Mouse (Mus musculus) hindbrain, embryonic 16.5 days (tissue): Measurements from ENCODE around the gene Tedc1. TPM values are rescaled to one million over a fixed set of nuclear protein-coding genes. Genes with fewer than 3 reads are reported as not detected.
A peak's percentile ranks its signal among the peaks of the same experiment; 100 is the strongest.

Experiments used
- ATAC-seq: fragments of 200-750 bp; cut with Nextera tagmentation; 2 replicates; pipeline ENCODE4 v1.8.0; 2017; ENCODE audit warnings: moderate TSS enrichment, moderate library complexity
- H3K27ac ChIP-seq: fragments of 300-500 bp; sonication (generic); 2 replicates; pipeline ENCODE4 v1.5.1; 2014; ENCODE audit warnings: low read depth, mild to moderate bottlenecking, control low read depth, low read length, moderate library complexity
- H3K27me3 ChIP-seq: fragments of 300-500 bp; sonication (generic); replicated peaks from 2 replicates; pipeline ENCODE4 v1.6.1; 2014; ENCODE audit warnings: low read length; ENCODE audit not compliant: control insufficient read depth, insufficient read depth
- H3K36me3 ChIP-seq: fragments of 300-500 bp; sonication (generic); 2 replicates; pipeline ENCODE4 v1.6.1; 2014; ENCODE audit warnings: mild to moderate bottlenecking, low read length, moderate library complexity, mixed read lengths; ENCODE audit not compliant: control insufficient read depth, insufficient read depth
- H3K4me1 ChIP-seq: fragments of 300-500 bp; sonication (generic); 2 replicates; pipeline ENCODE4 v1.6.1; 2014; ENCODE audit warnings: low read depth, low read length; ENCODE audit not compliant: control insufficient read depth, insufficient read depth
- H3K4me2 ChIP-seq: fragments of 300-500 bp; sonication (generic); 2 replicates; pipeline ENCODE4 v1.6.1; 2014; ENCODE audit warnings: mild to moderate bottlenecking, low read length, control low read depth, moderate library complexity
- H3K4me3 ChIP-seq: fragments of 300-500 bp; sonication (generic); 2 replicates; pipeline ENCODE4 v1.5.1; 2014; ENCODE audit warnings: mild to moderate bottlenecking, low read length, control low read depth, moderate library complexity
- H3K9ac ChIP-seq: fragments of 300-500 bp; sonication (generic); 2 replicates; pipeline ENCODE4 v1.6.1; 2014; ENCODE audit warnings: low read depth, mild to moderate bottlenecking, control low read depth, low read length, moderate library complexity
- H3K9me3 ChIP-seq: fragments of 300-500 bp; sonication (generic); 2 replicates; pipeline ENCODE4 v1.6.1; 2014; ENCODE audit warnings: mild to moderate bottlenecking, low read length, moderate library complexity; ENCODE audit not compliant: control insufficient read depth
- WGBS: fragments of 180-500 bp; shearing (Covaris S2); extraction: QIAGEN DNeasy Blood & Tissue Kit; methylation state at CpG from one replicate; pipeline ENCODE4 v1.1.7; 2014; 5-methylcytosine and 5-hydroxymethylcytosine counted together
- polyA plus RNA-seq: library from polyadenylated mRNA; unstranded; fragments of >200 nt; fragmentation: Nextera tagmentation; extraction: Ambion mirVana; gene quantifications from 2 replicates; pipeline ENCODE4 v1.2.1, GENCODE M21; 2015

Gene Tedc1
- polyA plus RNA-seq, 1 experiment from 2014 or later: 14.5 TPM

DNA sequence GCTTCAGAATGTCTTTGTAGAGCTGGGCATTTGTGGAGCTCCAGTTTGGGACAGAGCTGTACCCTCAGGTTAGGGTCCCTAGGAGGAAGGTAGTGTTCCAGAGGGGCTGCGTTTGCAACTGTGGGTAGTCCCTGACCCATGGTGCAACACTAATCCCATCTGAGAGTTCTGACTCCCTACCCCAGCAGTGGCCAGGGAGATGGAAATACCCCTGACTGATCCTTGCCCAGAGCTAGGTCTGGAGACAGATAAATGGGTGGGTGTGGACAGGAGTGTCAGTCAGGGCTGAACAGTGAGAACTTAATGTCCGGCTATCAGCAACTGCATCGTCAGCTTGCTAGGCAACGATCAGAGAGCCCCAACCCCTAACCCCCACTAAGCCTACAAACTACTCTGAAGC lies 5.6 kb upstream of the Tedc1 start:
- H3K27me3 ChIP-seq: peaks cover 19% of the 10 kb centered on the region
- H3K4me2 ChIP-seq: no peak overlapping the region
- H3K4me1 ChIP-seq: peaks cover 26% of the 10 kb centered on the region
- H3K9ac ChIP-seq: no peak overlapping the region
- no peaks in the 10 kb centered on the region for H3K9me3 ChIP-seq
- H3K4me3 ChIP-seq: no peak overlapping the region
- 90% methylated on average over 4 of the region's 4 CpGs for WGBS
- H3K36me3 ChIP-seq: no peaks in the 10 kb centered on the region
- no peak overlapping the region for H3K27ac ChIP-seq
- ATAC-seq: no peak

DNA sequence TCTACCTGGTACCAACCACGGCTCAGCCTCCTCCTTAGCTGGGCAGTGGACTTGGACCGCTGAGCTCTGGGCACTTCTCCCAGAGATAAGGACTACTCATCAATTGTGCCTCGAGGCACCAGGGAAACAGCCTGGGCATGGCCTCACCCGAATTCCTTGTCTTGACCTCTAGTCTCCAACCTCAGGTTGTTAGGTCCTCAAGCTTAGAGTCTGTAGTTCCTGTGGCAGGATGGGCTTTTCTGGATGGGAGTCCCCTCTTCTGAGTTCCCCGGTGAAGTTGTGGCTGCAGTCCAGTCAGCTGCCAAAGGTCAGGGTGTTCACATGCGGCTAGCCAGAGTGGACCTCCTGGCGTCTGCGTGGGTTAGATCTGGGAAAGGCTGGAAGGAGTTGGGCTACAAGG lies 5.2 kb upstream of the Tedc1 start:
- Histone ChIP-seq H3K27me3 (peaks cover 19% of the 10 kb centered on the region), H3K4me3 (no peak overlapping the region), H3K9me3 (no peaks in the 10 kb centered on the region), H3K4me2 (no peak overlapping the region), H3K27ac (no peak overlapping the region), H3K4me1 (peaks cover 26% of the 10 kb centered on the region), H3K36me3 (no peaks in the 10 kb centered on the region), H3K9ac (no peak overlapping the region)
- no peak for ATAC-seq
- 68% methylated on average over 8 of the region's 8 CpGs for WGBS

- no peaks in the 10 kb centered on the region for H3K9me3 ChIP-seq
- no peaks in the 10 kb centered on the region for H3K36me3 ChIP-seq
- under 1% methylated on average over 34 of the region's 36 CpGs for WGBS
- ATAC-seq: no peak
- no peak overlapping the region for H3K27ac ChIP-seq
- H3K27me3 ChIP-seq: peaks cover 19% of the 10 kb centered on the region
- H3K4me1 ChIP-seq: peaks cover 23% of the 10 kb centered on the region
- peak overlapping the region; percentile 40 for H3K4me3 ChIP-seq
- peak overlapping the region; percentile 41 for H3K9ac ChIP-seq
- peak overlapping the region; percentile 57 for H3K4me2 ChIP-seq
Observed at GRCm38 (mm10) chr12:113151661-113152271, 4.5 kb upstream of the Tedc1 start.

DNA sequence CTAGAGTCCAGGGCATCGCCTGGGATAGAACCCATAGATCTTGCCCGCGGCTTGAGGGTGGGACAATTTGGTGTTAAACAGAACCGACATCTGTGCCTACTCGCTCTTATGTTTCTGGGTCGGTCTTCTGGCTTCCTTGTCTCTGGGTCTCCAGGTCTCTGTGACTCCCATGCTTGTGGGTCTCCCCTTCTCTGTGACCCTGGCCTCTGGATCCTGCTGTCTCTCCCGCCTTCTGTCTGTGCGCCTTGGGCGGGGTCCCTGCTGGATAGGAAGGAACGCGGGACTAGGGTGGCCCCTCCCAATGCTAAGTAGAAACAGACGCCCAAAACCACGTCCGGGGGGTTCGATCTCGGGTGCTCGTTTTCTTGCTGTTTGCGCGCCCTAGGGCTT lies 4.0 kb upstream of the Tedc1 start:
- H3K9me3 ChIP-seq: no peaks in the 10 kb centered on the region
- H3K4me3 ChIP-seq: peak overlapping the region; percentile 40
- H3K27ac ChIP-seq: no peak overlapping the region
- ATAC-seq: no peak
- no peaks in the 10 kb centered on the region for H3K36me3 ChIP-seq
- H3K4me1 ChIP-seq: peaks cover 27% of the 10 kb centered on the region
- 32% methylated on average over 19 of the region's 19 CpGs for WGBS
- H3K9ac ChIP-seq: peak overlapping the region; percentile 41
- H3K27me3 ChIP-seq: peaks cover 19% of the 10 kb centered on the region
- H3K4me2 ChIP-seq: peak overlapping the region; percentile 57

GRCm38 (mm10) chr12:113152991-113153525 lies 3.2 kb upstream of the Tedc1 start:
- H3K27ac ChIP-seq: no peak overlapping the region
- no peak for ATAC-seq
- no peak overlapping the region for H3K4me2 ChIP-seq
- H3K27me3 ChIP-seq: peaks cover 19% of the 10 kb centered on the region
- no peak overlapping the region for H3K9ac ChIP-seq
- H3K9me3 ChIP-seq: no peaks in the 10 kb centered on the region
- no peak overlapping the region for H3K4me3 ChIP-seq
- H3K4me1 ChIP-seq: peaks cover 25% of the 10 kb centered on the region
- H3K36me3 ChIP-seq: no peaks in the 10 kb centered on the region
- WGBS: 84% methylated on average over 6 of the region's 6 CpGs

DNA sequence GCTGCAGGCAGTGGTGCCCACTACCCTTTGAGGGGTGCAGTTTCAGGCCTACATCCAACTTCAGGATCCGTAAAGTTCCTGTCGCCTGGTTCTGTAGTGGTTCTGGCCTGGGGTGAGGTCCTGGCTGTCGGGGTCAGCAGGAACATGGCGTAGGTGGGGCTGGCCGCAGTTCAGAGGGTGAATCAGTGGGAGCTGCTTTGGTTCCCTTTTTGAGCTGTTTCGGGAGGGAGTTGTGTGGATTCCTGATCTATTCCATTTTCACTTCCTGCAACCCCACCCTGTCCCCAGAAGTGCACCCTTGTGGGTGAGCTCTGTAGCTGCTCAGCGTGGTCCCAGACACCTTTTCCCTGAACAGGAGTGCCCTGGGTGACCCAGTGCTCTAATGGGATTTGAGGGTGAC lies 2.2 kb upstream of the Tedc1 start:
- H3K4me3 ChIP-seq: no peak overlapping the region
- no peaks in the 10 kb centered on the region for H3K9me3 ChIP-seq
- no peaks in the 10 kb centered on the region for H3K36me3 ChIP-seq
- ATAC-seq: no peak
- no peak overlapping the region for H3K27ac ChIP-seq
- H3K4me1 ChIP-seq: peaks cover 24% of the 10 kb centered on the region
- 93% methylated on average over 7 of the region's 7 CpGs for WGBS
- no peak overlapping the region for H3K4me2 ChIP-seq
- H3K27me3 ChIP-seq: peaks cover 19% of the 10 kb centered on the region
- H3K9ac ChIP-seq: no peak overlapping the region

DNA sequence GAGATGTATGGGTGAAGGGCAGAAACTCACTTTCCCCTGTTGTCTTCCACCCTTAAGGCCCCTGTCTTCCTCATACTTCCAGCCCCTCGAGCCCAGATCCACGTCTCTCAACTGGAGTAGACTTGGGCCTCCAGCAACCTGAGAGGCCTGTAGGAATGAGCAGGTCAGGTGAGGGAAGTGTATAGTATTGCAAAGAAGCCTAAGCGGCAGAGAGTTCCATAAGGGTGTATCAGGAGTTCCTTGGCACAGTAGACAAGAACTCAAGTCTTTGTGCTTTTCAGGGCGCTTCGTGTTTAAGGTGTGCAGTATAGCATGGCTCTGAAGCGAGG lies 1.5 kb upstream of the Tedc1 start:
- 83% methylated on average over 6 of the region's 6 CpGs for WGBS
- no peak overlapping the region for H3K9ac ChIP-seq
- H3K27me3 ChIP-seq: peaks cover 19% of the 10 kb centered on the region
- H3K9me3 ChIP-seq: no peaks in the 10 kb centered on the region
- peaks cover 23% of the 10 kb centered on the region for H3K4me1 ChIP-seq
- H3K27ac ChIP-seq: no peak overlapping the region
- no peaks in the 10 kb centered on the region for H3K36me3 ChIP-seq
- H3K4me2 ChIP-seq: peak overlapping the region; percentile 65
- H3K4me3 ChIP-seq: no peak overlapping the region
- ATAC-seq: no peak

- peak; percentile 2 for ATAC-seq
- no peaks in the 10 kb centered on the region for H3K9me3 ChIP-seq
- H3K4me3 ChIP-seq: peak overlapping the region; percentile 74
- peak overlapping the region; percentile 66 for H3K27ac ChIP-seq
- H3K9ac ChIP-seq: peak overlapping the region; percentile 67
- WGBS: 3% methylated on average over 32 of the region's 32 CpGs
- H3K27me3 ChIP-seq: peaks cover 19% of the 10 kb centered on the region
- peak overlapping the region; percentile 65 for H3K4me2 ChIP-seq
- no peaks in the 10 kb centered on the region for H3K36me3 ChIP-seq
- peaks cover 23% of the 10 kb centered on the region for H3K4me1 ChIP-seq
Observed at GRCm38 (mm10) chr12:113155076-113155771, 997 bp upstream of the Tedc1 start.

- H3K4me2 ChIP-seq: peak overlapping the region; percentile 93
- H3K27ac ChIP-seq: no peak overlapping the region
- WGBS: under 1% methylated on average over 16 of the region's 23 CpGs
- peaks cover 11% of the 10 kb centered on the region for H3K27me3 ChIP-seq
- H3K36me3 ChIP-seq: no peaks in the 10 kb centered on the region
- no peaks in the 10 kb centered on the region for H3K9me3 ChIP-seq
- peaks cover 23% of the 10 kb centered on the region for H3K4me1 ChIP-seq
- H3K4me3 ChIP-seq: peak overlapping the region; percentile 74
- H3K9ac ChIP-seq: peak overlapping the region; percentile 67
- ATAC-seq: no peak
Observed at GRCm38 (mm10) chr12:113156540-113156929, 314 bp downstream of the Tedc1 start.
